Mouse (Mus musculus): Measurements from ENCODE around the gene Exoc3l2.

GRCm38 (mm10) chr7:19477084-19477483 is 14.0 kb downstream of the Exoc3l2 start:
- TF ChIP-seq CTCF (IDR thresholded peaks at IDR 0.05; ENCODE audit: control insufficient read depth, insufficient read depth, insufficient read length) (no peak), MAX (IDR thresholded peaks at IDR 0.05) (no peak), USF1 (IDR thresholded peaks at IDR 0.05; ENCODE audit: low read depth) (no peak), MYOD1 (IDR thresholded peaks at IDR 0.05; ENCODE audit: control insufficient read depth, insufficient read length, low read depth) (no peak)
